Mouse (Mus musculus): ENCODE measurements around the gene Crtc1. TPM values are rescaled to one million over a fixed set of nuclear protein-coding genes. Genes with fewer than 3 reads are reported as not detected.

The Crtc1 gene
- total RNA-seq, 2 experiments from 2014 or later, result 6.4 to 7.4 TPM

Other genes starting within 250 kb of the Crtc1 start
- gene Slc25a42, start 227.3 kb downstream of the Crtc1 start, total RNA-seq (2021), result 10 to 100 TPM; 25.5 to 29.2 TPM
- 10 to 100 TPM; 42.3 to 44.1 TPM for gene Sugp2, start 205.4 kb downstream of the Crtc1 start, total RNA-seq (2021)
- 1 to 10 TPM; 6.5 to 9.9 TPM for gene Armc6, start 205.1 kb downstream of the Crtc1 start, total RNA-seq (2021)
- 1 to 10 TPM; 8.5 to 8.7 TPM for gene Homer3, start 156.8 kb downstream of the Crtc1 start, total RNA-seq (2021)
- 10 to 100 TPM; 25.3 to 27.5 TPM for gene Ddx49, start 137.1 kb downstream of the Crtc1 start, total RNA-seq (2021)
- 100 to 1,000 TPM; 123 to 134 TPM for gene Cope, start 137.1 kb downstream of the Crtc1 start, total RNA-seq (2021)
- gene Cers1, start 123.8 kb downstream of the Crtc1 start, total RNA-seq (2021), result 10 to 100 TPM; 14.5 to 24.5 TPM
- gene Gdf1, start 109.8 kb downstream of the Crtc1 start, total RNA-seq (2021), result 1 to 10 TPM; 1.3 to 2.8 TPM
- 10 to 100 TPM; 31.6 to 35.0 TPM for gene Upf1, start 86.3 kb downstream of the Crtc1 start, total RNA-seq (2021)
- 10 to 100 TPM; 18.6 to 19.6 TPM for gene Comp, start 66.0 kb downstream of the Crtc1 start, total RNA-seq (2021)
- gene Klhl26, start 37.4 kb upstream of the Crtc1 start, total RNA-seq (2021), result 1 to 10 TPM; 5.4 TPM
- gene Tmem59l, start 47.8 kb upstream of the Crtc1 start, total RNA-seq (2021), result not detected
- gene Crlf1, start 53.6 kb upstream of the Crtc1 start, total RNA-seq (2021), result 1 to 10 TPM; 1.5 to 1.9 TPM
- 100 to 1,000 TPM; 118 to 122 TPM for gene Rex1bd, start 67.2 kb upstream of the Crtc1 start, total RNA-seq (2021)
- 1,000 to 10,000 TPM; 1,030 to 1,066 TPM for gene Uba52, start 71.2 kb upstream of the Crtc1 start, total RNA-seq (2021)
- gene Fkbp8, start 88.1 kb upstream of the Crtc1 start, total RNA-seq (2021), result 100 to 1,000 TPM; 116 to 117 TPM
- 10 to 100 TPM; 64.9 to 73.0 TPM for gene Kxd1, start 88.4 kb upstream of the Crtc1 start, total RNA-seq (2021)
- 10 to 100 TPM in 1 of 2 experiments, 1 to 10 TPM in 1; 9.0 to 10.3 TPM for gene Ell, start 99.9 kb upstream of the Crtc1 start, total RNA-seq (2021)
- gene Isyna1, start 154.8 kb upstream of the Crtc1 start, total RNA-seq (2021), result 10 to 100 TPM; 18.7 to 24.7 TPM
- 10 to 100 TPM; 22.9 to 25.7 TPM for gene Ssbp4, start 169.3 kb upstream of the Crtc1 start, total RNA-seq (2021)
- gene Lrrc25, start 176.6 kb upstream of the Crtc1 start, total RNA-seq (2021), result under 1 TPM; 0.53 to 0.88 TPM
- not detected for gene Gdf15, start 192.9 kb upstream of the Crtc1 start, total RNA-seq (2021)
- gene Pgpep1, start 220.8 kb upstream of the Crtc1 start, total RNA-seq (2021), result 10 to 100 TPM; 18.2 to 21.6 TPM
- gene Lsm4, start 233.7 kb upstream of the Crtc1 start, total RNA-seq (2021), result 10 to 100 TPM; 65.9 to 77.0 TPM